Mouse (Mus musculus) lung, postnatal 14 days (tissue): ENCODE data around the gene Il2rb.

Experiments used
- DNase-seq: peaks from one replicate; pipeline ENCODE4 v3.0.0; 2021

Gene Il2rb

GRCm38 (mm10) chr15:78443857-78444256 is 51.2 kb downstream of the Il2rb start:
- no peak for DNase-seq

GRCm38 (mm10) chr15:78442231-78442630 is 52.8 kb downstream of the Il2rb start:
- no peak for DNase-seq

- DNase-seq, result no peak
Measured at GRCm38 (mm10) chr15:78438973-78439372, 56.1 kb downstream of the Il2rb start.

DNA sequence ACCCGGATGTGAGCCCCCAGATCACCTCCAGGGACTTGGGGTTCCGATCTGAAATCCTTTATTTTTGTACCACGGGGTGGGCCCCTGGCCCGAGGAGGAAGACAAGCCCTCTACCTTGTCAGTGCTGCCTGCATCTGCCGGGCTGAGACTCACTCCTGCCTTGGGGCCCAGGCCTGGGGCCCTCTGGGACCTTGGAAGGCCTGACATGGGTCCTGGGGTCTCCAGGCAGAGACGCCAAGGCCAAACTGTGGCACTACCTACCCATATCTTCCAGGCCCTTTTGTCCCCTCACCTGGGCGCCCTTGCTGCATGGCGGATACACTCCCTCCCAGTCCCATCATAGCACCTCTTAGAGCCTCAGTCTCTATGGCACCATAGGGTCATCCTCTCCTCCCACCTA is 56.6 kb downstream of the Il2rb start:
- no peak for DNase-seq

DNA sequence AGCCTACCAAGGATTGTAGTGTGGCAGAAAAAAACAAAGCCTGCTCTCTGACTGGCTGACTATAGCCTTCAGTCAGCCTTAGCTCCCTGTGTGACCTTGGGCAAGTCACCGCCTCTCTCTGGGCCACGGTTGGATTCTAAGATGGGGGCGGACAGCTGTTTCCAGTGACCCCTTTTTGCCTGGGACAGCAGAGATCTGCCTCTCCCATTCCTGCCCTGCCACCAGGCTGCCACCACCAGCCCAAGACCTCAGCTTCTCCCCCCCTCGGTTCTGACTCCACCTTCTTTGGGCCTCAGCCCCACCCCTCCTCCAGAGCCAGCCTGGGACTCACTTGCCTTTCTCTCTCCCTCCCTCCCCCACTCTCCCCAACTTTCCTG is 57.1 kb downstream of the Il2rb start:
- DNase-seq, result no peak

- DNase-seq, result peak; percentile 43
Measured at GRCm38 (mm10) chr15:78437237-78438017, 57.6 kb downstream of the Il2rb start.

- peak; percentile 83 for DNase-seq
Measured at GRCm38 (mm10) chr15:78436380-78437192, 58.5 kb downstream of the Il2rb start.

- DNase-seq, result no peak
Measured at GRCm38 (mm10) chr15:78435681-78436080, 59.4 kb downstream of the Il2rb start.

- peak; percentile 61 for DNase-seq
Measured at GRCm38 (mm10) chr15:78434896-78435520, 60.1 kb downstream of the Il2rb start.

GRCm38 (mm10) chr15:78431541-78432121 is 63.4 kb downstream of the Il2rb start:
- no peak for DNase-seq

DNA sequence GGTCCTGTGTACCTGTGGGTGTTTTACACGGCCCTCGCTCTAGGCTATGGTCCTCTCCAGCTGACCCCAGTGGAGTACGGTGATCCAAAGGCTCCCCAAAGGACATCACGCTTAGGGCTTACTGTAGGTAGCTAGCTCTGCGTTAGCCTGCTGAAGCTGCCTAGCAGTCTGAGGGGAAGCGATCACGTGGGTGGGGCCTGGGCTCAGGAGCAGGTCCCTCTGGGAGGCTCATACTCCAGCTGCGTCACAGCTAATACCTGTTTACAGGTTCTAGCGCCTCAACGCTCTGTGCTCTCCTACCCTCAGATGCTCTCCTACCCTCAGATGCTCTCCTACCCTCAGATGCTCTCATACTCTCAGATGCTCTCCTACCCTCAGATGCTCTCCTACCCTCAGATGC is 64.2 kb downstream of the Il2rb start:
- no peak for DNase-seq

DNA sequence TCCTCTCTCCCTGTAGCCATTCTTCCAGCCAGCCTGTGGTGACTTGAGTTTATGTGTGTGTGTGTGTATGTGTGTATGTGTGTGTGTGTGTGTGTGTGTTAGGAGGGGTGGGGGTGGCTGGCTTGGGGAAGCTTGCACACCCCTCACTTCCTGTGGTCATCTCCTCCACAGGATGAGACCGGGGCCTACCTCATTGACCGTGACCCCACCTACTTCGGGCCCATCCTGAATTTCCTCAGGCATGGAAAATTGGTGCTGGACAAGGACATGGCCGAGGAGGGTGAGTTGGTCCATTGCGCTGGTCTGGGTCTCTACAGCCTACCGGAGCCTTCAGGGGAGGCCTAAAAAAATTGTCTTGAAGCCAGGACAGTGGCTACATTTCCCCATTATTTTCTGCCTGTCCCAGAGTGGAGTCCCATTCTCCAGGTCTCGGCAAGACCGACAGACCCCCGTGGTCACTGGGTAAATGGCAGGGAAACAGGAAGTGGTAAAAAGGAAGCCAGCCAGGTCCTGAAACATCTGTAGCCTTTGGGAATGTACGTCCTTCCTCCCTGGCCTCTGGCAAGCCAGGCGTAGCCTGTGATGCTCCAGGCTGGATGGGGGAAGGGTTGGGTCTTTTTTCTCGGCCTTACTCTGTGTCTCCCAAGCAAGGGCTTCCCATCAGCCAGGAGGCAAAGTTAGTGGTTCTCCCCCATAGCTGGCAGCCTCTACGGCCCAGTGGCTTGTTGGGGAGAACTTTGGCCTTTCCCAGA is 65.0 kb downstream of the Il2rb start:
- DNase-seq, result no peak
